Mouse (Mus musculus): Measurements from ENCODE around the gene Rreb1.

DNA sequence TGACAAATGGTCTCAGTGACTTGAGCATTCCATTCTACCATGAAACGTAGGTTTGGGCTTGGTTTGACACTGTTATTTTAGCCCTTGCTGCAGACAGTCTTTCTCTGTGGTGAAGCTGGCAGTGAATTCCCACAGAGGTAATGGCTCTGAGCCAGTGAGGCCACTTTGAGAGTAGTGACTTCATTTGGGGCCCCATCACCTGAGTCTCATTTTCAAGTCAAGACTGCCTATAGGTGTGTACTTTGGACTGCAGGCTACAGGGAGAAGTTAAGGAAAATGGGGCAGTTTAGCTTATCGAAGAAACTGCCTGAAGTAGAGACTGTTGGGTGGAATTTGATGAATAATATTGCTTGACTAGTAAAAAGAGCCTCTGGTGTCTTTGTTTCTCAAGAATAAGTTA, 131.0 kb downstream of the Rreb1 start:
- TF ChIP-seq CTCF (IDR thresholded peaks at IDR 0.05) (no peak), EP300 (IDR thresholded peaks at IDR 0.05) (no peak)

Measured in lung, postnatal 0 days (tissue).